Mouse (Mus musculus) heart, embryonic 14.5 days (tissue): ENCODE results near the gene Gm5447. TPM values are rescaled to one million over a fixed set of nuclear protein-coding genes. Genes with fewer than 3 reads are reported as not detected.
A peak's percentile ranks its signal among the peaks of the same experiment; 100 is the strongest.

Source experiments
- ATAC-seq: fragments of 200-750 bp; cut with Nextera tagmentation; 2 replicates; pipeline ENCODE4 v1.8.0; 2017; ENCODE audit warnings: low read depth, moderate TSS enrichment; ENCODE audit not compliant: insufficient number of reproducible peaks, insufficient read depth, low FRiP score
- H3K27ac ChIP-seq, 2 experiments: fragments of 200-500 bp in 1 of 2; fragments of 300-500 bp in 1 of 2; sonication (generic) in 1 of 2; replicated peaks in 1 of 2; 2 replicates each; pipeline ENCODE4 v1.5.1; 2012 to 2014; ENCODE audit warnings: low read depth in 2 of 2, low read length in 2 of 2, control low read depth in 1 of 2, mild to moderate bottlenecking in 1 of 2, mixed read lengths in 1 of 2; ENCODE audit not compliant: control insufficient read depth in 1 of 2, insufficient read depth in 1 of 2
- H3K27me3 ChIP-seq: fragments of 300-500 bp; sonication (generic); 2 replicates; pipeline ENCODE4 v1.6.1; 2014; ENCODE audit warnings: mild to moderate bottlenecking, low read length, control low read depth; ENCODE audit not compliant: control insufficient read depth, insufficient read depth
- H3K36me3 ChIP-seq: fragments of 300-500 bp; sonication (generic); 2 replicates; pipeline ENCODE4 v1.6.1; 2014; ENCODE audit warnings: mild to moderate bottlenecking, control low read depth, low read length, mixed read lengths; ENCODE audit not compliant: control insufficient read depth, insufficient read depth
- H3K4me1 ChIP-seq, 2 experiments: fragments of 200-500 bp in 1 of 2; fragments of 300-500 bp in 1 of 2; sonication (generic) in 1 of 2; 2 replicates each; pipeline ENCODE4 v1.6.1; 2012 to 2014; ENCODE audit warnings: low read length in 2 of 2, control low read depth in 1 of 2, mixed read lengths in 1 of 2; ENCODE audit not compliant: control insufficient read depth in 2 of 2, insufficient read depth in 2 of 2
- H3K4me2 ChIP-seq: fragments of 300-500 bp; sonication (generic); 2 replicates; pipeline ENCODE4 v1.6.1; 2014; ENCODE audit warnings: mild to moderate bottlenecking, low read length
- H3K4me3 ChIP-seq, 2 experiments: fragments of 200-500 bp in 1 of 2; fragments of 300-500 bp in 1 of 2; sonication (generic) in 1 of 2; 2 replicates each; pipeline ENCODE4 v1.5.1; 2012 to 2014; ENCODE audit warnings: low read length in 2 of 2, mild to moderate bottlenecking in 2 of 2, control low read depth in 1 of 2, low read depth in 1 of 2, moderate library complexity in 1 of 2; ENCODE audit not compliant: control insufficient read depth in 1 of 2, insufficient read depth in 1 of 2
- H3K9ac ChIP-seq: fragments of 300-500 bp; sonication (generic); 2 replicates; pipeline ENCODE4 v1.6.1; 2014; ENCODE audit warnings: mild to moderate bottlenecking, low read length
- H3K9me3 ChIP-seq: fragments of 300-500 bp; sonication (generic); 2 replicates; pipeline ENCODE4 v1.6.1; 2016; ENCODE audit warnings: low read length, control low read depth; ENCODE audit not compliant: control insufficient read depth
- WGBS: fragments of 180-500 bp; shearing (Covaris S2); extraction: QIAGEN DNeasy Blood & Tissue Kit; methylation state at CpG from one replicate; pipeline ENCODE4 v1.1.7; 2014; 5-methylcytosine and 5-hydroxymethylcytosine counted together
- polyA plus RNA-seq: library from polyadenylated mRNA; unstranded; fragments of >200 nt; fragmentation: Nextera tagmentation; extraction: Ambion mirVana; gene quantifications from 2 replicates; pipeline ENCODE4 v1.2.1, GENCODE M21; 2014

Gene Gm5447
- polyA plus RNA-seq, result not detected in 2 replicates

DNA sequence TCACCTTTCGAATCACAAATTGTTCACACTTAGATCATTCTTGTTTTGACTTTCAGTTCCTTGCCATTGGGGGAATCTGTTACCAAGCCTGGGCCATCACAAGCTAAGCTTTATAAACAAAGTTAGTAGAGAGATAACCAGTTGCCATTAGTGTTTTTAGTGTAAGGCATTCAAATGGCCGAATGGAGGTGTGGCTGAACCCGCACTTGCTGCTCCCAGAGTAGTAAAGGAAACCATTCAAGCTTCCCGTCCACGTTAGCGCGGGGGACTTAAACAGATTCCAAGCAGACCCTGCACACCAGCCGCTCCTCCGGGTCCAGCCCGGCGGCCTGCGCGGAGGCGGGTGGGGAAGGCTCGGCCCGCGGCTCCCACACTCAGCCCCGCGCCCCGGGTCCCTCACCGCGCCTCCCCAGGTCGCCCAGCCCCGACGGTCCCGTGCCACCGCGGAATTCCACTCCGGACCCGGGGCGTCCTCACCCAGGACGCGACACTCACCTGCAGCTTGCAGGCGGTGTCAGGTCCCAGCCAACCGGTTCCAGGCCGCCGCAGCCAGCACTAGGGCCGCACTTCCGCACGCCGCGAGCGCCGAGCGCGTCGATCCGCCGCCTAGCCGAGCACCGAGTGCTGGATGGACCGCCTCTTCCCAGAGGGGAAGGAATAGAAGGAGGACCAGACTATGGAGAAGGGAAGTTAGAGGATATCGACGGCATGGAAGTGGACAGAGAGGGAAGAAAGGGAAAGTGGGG is at the start of gene Gm5447, which contains the start of gene Exoc2:
TSS of gene Gm5447 (plus strand) at position 704 of the 746 bp plus-strand sequence.
TSS of gene Exoc2 (minus strand) at position 593 of the 746 bp plus-strand sequence.
- Histone ChIP-seq H3K36me3 (no peaks in the 10 kb centered on the region), H3K4me2 (peak within 1 kb of the TSS; percentile 79), H3K4me1 (peaks cover 0 to 9% of the 10 kb centered on the region in 2 experiments; a peak in 3 of 4 replicates), H3K27me3 (no peaks in the 10 kb centered on the region), H3K4me3 (peak within 1 kb of the TSS; percentile 76 to 97), H3K27ac (peak within 1 kb of the TSS; percentile 48 to 83), H3K9me3 (no peaks in the 10 kb centered on the region), H3K9ac (peak within 1 kb of the TSS; percentile 90)
- under 1% methylated on average over 54 of the region's 54 CpGs for WGBS
- peak; percentile 86 for ATAC-seq

DNA sequence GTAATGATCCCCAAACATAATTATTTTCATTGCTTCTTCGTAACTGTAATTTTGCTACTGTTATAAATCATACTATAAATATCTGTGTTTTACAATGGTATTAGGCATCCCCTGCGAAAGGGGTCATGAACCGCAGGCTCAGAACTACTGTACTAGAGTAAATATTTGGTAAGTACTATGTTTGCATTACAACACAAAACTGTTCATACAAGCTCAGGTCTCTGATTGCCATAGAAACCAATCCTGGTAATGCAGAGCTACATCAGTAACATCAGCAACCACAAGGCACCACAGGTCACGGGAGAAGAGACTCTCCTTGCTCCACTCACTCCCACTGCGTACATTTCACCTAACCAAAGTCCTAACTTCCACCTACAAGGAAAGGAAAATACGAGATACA is 49.7 kb upstream of the Gm5447 start:
- Histone ChIP-seq H3K4me3 (no peak overlapping the region), H3K27ac (no peak overlapping the region), H3K27me3 (no peaks in the 10 kb centered on the region), H3K4me1 (no peaks in the 10 kb centered on the region), H3K9me3 (no peaks in the 10 kb centered on the region), H3K4me2 (no peak overlapping the region), H3K36me3 (peaks cover 24% of the 10 kb centered on the region; the same call in 1 of the 2 replicates), H3K9ac (no peak overlapping the region)
- ATAC-seq, result no peak
- WGBS, result 92% methylated on average over 6 of the region's 6 CpGs

DNA sequence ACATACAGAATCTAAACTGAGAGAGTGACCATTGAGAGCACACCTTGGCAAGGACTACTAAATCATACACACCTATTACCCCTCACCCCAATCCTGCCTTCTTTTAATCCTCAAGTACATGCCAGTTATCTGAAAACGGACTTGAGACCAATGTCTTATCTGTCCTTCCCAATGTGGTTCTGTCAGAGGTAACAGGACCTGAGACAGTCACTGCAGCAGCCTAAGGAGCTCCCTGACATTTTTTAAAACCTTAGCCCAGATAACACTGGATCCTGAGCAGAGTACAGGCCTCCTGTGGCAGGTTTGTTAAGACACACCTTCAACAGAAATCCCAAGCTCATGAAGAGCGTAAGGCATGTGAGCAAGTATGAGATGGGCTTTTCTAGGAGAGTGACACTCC is 44.9 kb upstream of the Gm5447 start:
- Histone ChIP-seq H3K4me2 (no peak overlapping the region), H3K9ac (no peak overlapping the region), H3K36me3 (peaks cover 16% of the 10 kb centered on the region; the same call in 1 of the 2 replicates), H3K9me3 (no peaks in the 10 kb centered on the region), H3K27me3 (no peaks in the 10 kb centered on the region), H3K27ac (no peak overlapping the region), H3K4me1 (no peaks in the 10 kb centered on the region), H3K4me3 (no peak overlapping the region)
- no peak for ATAC-seq
- WGBS, result 67% methylated on average over 2 of the region's 2 CpGs

DNA sequence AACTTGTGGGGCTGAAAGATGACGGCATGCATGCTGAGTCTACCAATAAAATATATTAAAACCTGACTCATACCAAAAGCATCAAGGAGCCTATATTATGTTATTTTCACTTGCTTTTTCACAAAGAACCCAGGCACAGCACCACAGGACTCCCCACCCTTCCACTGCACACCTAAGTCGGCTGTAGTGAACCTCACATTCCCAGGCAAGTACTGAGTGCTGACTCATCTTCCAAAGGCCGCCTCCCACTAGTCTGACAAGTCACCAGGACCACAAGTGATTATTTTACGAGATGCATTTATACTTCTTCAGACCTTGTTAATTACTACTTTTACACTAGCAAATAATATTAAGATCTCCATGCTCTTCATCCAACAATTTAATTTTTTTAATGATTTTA is 42.4 kb upstream of the Gm5447 start:
- no peak for ATAC-seq
- WGBS, result 63% methylated on average over 4 of the region's 4 CpGs

DNA sequence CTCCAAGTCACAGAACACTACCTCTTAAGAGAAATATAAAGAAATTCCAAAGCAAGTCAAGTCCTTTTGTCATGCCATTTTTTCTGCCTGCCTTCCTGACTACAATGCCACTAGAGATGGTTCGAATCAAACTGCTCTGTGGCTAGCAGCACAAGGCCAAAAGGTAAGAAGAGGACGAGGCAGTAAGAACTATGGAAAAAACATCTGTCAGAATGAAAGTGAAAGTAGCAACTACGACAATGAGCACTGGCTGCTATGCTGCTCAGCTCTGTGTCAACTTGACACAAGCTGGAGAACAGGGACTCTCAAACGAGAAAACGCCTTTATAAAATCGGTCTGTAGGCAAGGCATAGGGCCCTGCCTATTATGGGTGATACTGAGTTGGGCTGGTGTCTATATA is 41.0 kb upstream of the Gm5447 start:
- Histone ChIP-seq H3K9me3 (no peaks in the 10 kb centered on the region), H3K27me3 (no peaks in the 10 kb centered on the region), H3K27ac (no peak overlapping the region), H3K9ac (no peak overlapping the region), H3K4me3 (no peak overlapping the region), H3K4me2 (no peak overlapping the region), H3K4me1 (no peaks in the 10 kb centered on the region), H3K36me3 (0 out of 2 replicates have a peak, but pooled peaks cover under 1% of the 10 kb centered on the region)
- WGBS, result 83% methylated on average over 6 of the region's 6 CpGs
- ATAC-seq, result no peak

More for the DNA sequence above, 42.4 kb upstream of the Gm5447 start:
- H3K4me2 ChIP-seq, result no peak overlapping the region
- no peaks in the 10 kb centered on the region for H3K9me3 ChIP-seq
- H3K9ac ChIP-seq, result no peak overlapping the region
- 0 out of 2 replicates have a peak, but pooled peaks cover 5% of the 10 kb centered on the region for H3K36me3 ChIP-seq
- no peak overlapping the region for H3K4me3 ChIP-seq
- no peak overlapping the region for H3K27ac ChIP-seq
- no peaks in the 10 kb centered on the region for H3K4me1 ChIP-seq
- no peaks in the 10 kb centered on the region for H3K27me3 ChIP-seq

DNA sequence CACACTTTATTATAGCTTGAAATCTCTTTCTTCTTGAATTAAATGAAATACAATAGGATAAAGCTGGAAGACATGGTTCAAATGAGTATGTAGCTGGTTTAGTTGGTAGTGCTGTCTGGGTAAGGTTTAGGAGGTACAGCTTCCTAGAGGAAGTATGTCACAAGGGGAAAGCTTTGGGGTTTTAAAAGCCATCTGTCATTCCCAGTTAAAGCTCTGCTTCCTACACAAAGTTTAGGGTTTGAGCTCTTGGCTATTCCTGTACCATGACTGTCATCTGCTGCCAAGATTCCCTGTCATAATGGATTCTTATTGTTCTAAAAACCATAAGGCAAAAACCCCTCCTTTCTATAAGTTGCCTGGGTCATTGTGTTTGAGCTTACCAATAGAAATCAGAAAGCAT is 28.2 kb upstream of the Gm5447 start:
- Histone ChIP-seq H3K4me2 (no peak overlapping the region), H3K9me3 (no peaks in the 10 kb centered on the region), H3K36me3 (no peaks in the 10 kb centered on the region), H3K4me3 (no peak overlapping the region), H3K4me1 (peaks cover 6 to 17% of the 10 kb centered on the region in 2 experiments; a peak in 3 of 4 replicates), H3K9ac (no peak overlapping the region), H3K27me3 (no peaks in the 10 kb centered on the region), H3K27ac (no peak overlapping the region; a peak in 2 of 4 replicates)
- ATAC-seq, result no peak

DNA sequence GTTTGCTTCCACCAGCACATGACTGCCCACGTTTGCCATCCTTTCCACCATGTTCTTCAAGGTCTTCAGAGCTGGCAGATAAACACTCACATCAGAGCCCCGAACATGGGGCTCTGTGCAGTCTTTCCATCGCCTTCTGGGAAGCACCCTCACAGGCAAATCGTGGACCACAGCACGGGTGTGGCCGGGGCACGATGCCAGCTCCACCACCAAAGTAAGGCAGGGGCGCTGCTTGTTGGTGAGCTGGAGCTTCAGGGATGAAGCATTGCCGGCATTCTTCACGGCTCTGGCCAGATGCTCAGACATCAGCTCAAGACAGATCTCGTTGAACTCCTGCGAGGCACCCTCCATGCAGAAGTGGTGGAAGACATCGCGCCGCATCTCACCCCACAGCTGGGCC is 26.9 kb upstream of the Gm5447 start:
- H3K36me3 ChIP-seq, result no peaks in the 10 kb centered on the region
- H3K9ac ChIP-seq, result no peak overlapping the region
- ATAC-seq, result no peak
- peaks cover 6 to 17% of the 10 kb centered on the region in 2 experiments; a peak in 3 of 4 replicates for H3K4me1 ChIP-seq
- H3K4me3 ChIP-seq, result no peak overlapping the region
- no peak overlapping the region for H3K27ac ChIP-seq
- H3K9me3 ChIP-seq, result no peaks in the 10 kb centered on the region
- H3K27me3 ChIP-seq, result no peaks in the 10 kb centered on the region
- 77% methylated on average over 15 of the region's 15 CpGs for WGBS
- no peak overlapping the region for H3K4me2 ChIP-seq
